8 mouse cellular contexts compared by ENCODE assay signal in the genomic region with DNA sequence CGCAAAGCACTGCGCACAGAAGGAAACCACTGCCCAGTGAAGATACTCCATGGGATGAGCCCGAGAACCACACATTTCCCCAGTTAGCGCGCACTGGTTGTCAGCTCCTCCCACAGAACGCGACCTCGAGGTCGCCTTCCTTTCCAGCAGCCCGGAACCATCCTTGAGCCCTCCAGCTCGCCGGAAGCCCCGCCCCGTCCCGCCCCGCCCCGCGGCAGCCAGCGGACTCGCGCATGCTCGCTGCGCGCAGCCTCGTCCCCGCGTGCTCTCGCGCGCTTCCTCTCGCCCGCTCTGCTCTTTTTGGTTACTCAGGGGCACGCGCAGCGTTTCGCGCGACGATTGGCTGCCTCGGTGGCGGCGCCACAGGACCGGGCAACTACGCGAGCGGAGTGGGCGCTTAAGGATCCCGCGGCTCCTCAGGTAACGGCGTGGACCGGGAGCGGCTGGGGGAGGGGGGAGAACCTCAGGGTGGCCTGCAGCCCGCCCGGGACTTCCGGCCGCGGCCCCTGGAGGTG. TPM values are rescaled to one million over a fixed set of nuclear protein-coding genes. Genes with fewer than 3 reads are reported as not detected.
DNase-seq lines count a peak whose midpoint lies in the region; ATAC-seq and TF ChIP-seq lines count a peak whose summit lies in the region.

A gene (plus strand): TSS at position 221 of the 515 bp plus-strand sequence.
A gene (plus strand): TSS at position 236 of the 515 bp plus-strand sequence.

- DNase-seq in 416B (ENCODE audit: low read depth), result peak; percentile 92
- peak; percentile 88 to 89 for DNase-seq in heart, adult 9 months (ENCODE audit: low spot score in 2 of 2)
- peak; percentile 52 to 73 for DNase-seq in monocyte, adult 2 months (ENCODE audit: low read depth in 1 of 2, low spot score in 2 of 2)
- peak; percentile 88 to 90 for DNase-seq in spleen, postnatal 36 days (ENCODE audit: low spot score in 2 of 2)

- under 1% methylated on average over 58 of the region's 58 CpGs for WGBS in bone marrow, adult 2 months
- under 1% methylated on average over 58 of the region's 58 CpGs for WGBS in embryonic facial prominence, embryonic 15.5 days
- under 1% methylated on average over 53 of the region's 58 CpGs for WGBS in kidney, embryonic 14.5 days
- WGBS in limb, embryonic 15.5 days, result under 1% methylated on average over 58 of the region's 58 CpGs

- TF ChIP-seq CTCF in bone marrow, adult 2 months (IDR thresholded peaks at IDR 0.05; ENCODE audit: control insufficient read depth, insufficient read depth, low read length), result no peak

- no peaks in the 10 kb centered on the region; the same call in 1 of the 2 replicates for H3K4me1 ChIP-seq in bone marrow, adult 2 months (ENCODE audit: control insufficient read depth, insufficient read depth, low read length)
- H3K4me1 ChIP-seq in embryonic facial prominence, embryonic 15.5 days, result 0 out of 2 replicates have a peak, but pooled peaks cover 4% of the 10 kb centered on the region
- H3K4me1 ChIP-seq in kidney, embryonic 14.5 days (ENCODE audit: control insufficient read depth, insufficient read depth, low read length), result peaks cover 8% of the 10 kb centered on the region; the same call in 1 of the 2 replicates
- H3K4me1 ChIP-seq in limb, embryonic 15.5 days, result peaks cover 7% of the 10 kb centered on the region; the same call in 1 of the 2 replicates

- H3K9ac ChIP-seq in embryonic facial prominence, embryonic 15.5 days, result peak within 1 kb of the TSS; percentile 77
- H3K9ac ChIP-seq in kidney, embryonic 14.5 days (ENCODE audit: low read depth, low read length), result peak within 1 kb of the TSS; percentile 77
- peak within 1 kb of the TSS; percentile 82 for H3K9ac ChIP-seq in limb, embryonic 15.5 days

- H3K4me3 ChIP-seq in bone marrow, adult 2 months (replicated peaks; ENCODE audit: control insufficient read depth, low read depth, low read length), result peak within 1 kb of the TSS; percentile 100
- H3K4me3 ChIP-seq in embryonic facial prominence, embryonic 15.5 days (replicated peaks), result peak within 1 kb of the TSS; percentile 84
- peak within 1 kb of the TSS; percentile 68 for H3K4me3 ChIP-seq in kidney, embryonic 14.5 days (ENCODE audit: low read length)
- peak within 1 kb of the TSS; percentile 77 for H3K4me3 ChIP-seq in limb, embryonic 15.5 days

- peak within 1 kb of the TSS; percentile 95 for H3K27ac ChIP-seq in bone marrow, adult 2 months (ENCODE audit: control insufficient read depth, insufficient read depth, low read depth, low read length, poor library complexity)
- peak within 1 kb of the TSS; percentile 90 for H3K27ac ChIP-seq in embryonic facial prominence, embryonic 15.5 days (replicated peaks)
- peak within 1 kb of the TSS; percentile 91 for H3K27ac ChIP-seq in kidney, embryonic 14.5 days (ENCODE audit: low read depth, low read length)
- H3K27ac ChIP-seq in limb, embryonic 15.5 days, result peak within 1 kb of the TSS; percentile 92

- ATAC-seq in embryonic facial prominence, embryonic 15.5 days (ENCODE audit: insufficient number of reproducible peaks, low FRiP score, low TSS enrichment, low read depth), result peak; percentile 96
- ATAC-seq in kidney, embryonic 14.5 days (ENCODE audit: low FRiP score, low TSS enrichment), result peak; percentile 98
- peak; percentile 94 for ATAC-seq in limb, embryonic 15.5 days (ENCODE audit: insufficient number of reproducible peaks, low FRiP score, low TSS enrichment, low read depth)

- TF ChIP-seq POLR2A in bone marrow, adult 2 months (IDR thresholded peaks at IDR 0.05; ENCODE audit: borderline replicate concordance, control insufficient read depth, low read depth, low read length), result peak; percentile 66

- H3K36me3 ChIP-seq in embryonic facial prominence, embryonic 15.5 days, result no peaks in the 10 kb centered on the region
- 0 out of 2 replicates have a peak, but pooled peaks cover 2% of the 10 kb centered on the region for H3K36me3 ChIP-seq in kidney, embryonic 14.5 days (ENCODE audit: control insufficient read depth, insufficient read depth, low read length)
- H3K36me3 ChIP-seq in limb, embryonic 15.5 days, result peaks cover 5% of the 10 kb centered on the region; the same call in 1 of the 2 replicates

- no peaks in the 10 kb centered on the region for H3K9me3 ChIP-seq in embryonic facial prominence, embryonic 15.5 days (replicated peaks)
- no peaks in the 10 kb centered on the region for H3K9me3 ChIP-seq in kidney, embryonic 14.5 days (ENCODE audit: control insufficient read depth, low read length)
- H3K9me3 ChIP-seq in limb, embryonic 15.5 days, result no peaks in the 10 kb centered on the region

- peak within 1 kb of the TSS; percentile 57 for H3K4me2 ChIP-seq in embryonic facial prominence, embryonic 15.5 days (replicated peaks)
- H3K4me2 ChIP-seq in kidney, embryonic 14.5 days (replicated peaks; ENCODE audit: low read depth, low read length), result peak within 1 kb of the TSS; percentile 52
- H3K4me2 ChIP-seq in limb, embryonic 15.5 days, result peak within 1 kb of the TSS; percentile 50

- H3K27me3 ChIP-seq in embryonic facial prominence, embryonic 15.5 days, result no peaks in the 10 kb centered on the region
- H3K27me3 ChIP-seq in kidney, embryonic 14.5 days (ENCODE audit: control insufficient read depth, insufficient read depth, low read length), result no peaks in the 10 kb centered on the region
- no peaks in the 10 kb centered on the region for H3K27me3 ChIP-seq in limb, embryonic 15.5 days

RNA-seq across cellular contexts. Expression of the first gene that starts in this region (rescaled TPM):
- polyA plus RNA-seq in bone marrow, adult 2 months (2011; ENCODE audit: insufficient read depth, insufficient read length, low replicate concordance, missing spikeins), result 9.0 and 10.7 TPM in 2 replicates
- polyA plus RNA-seq in embryonic facial prominence, embryonic 15.5 days (2015; fragmentation: Nextera tagmentation; extraction: Ambion mirVana), result 50.5 and 51.9 TPM in 2 replicates
- polyA plus RNA-seq in kidney, embryonic 14.5 days (2014; fragmentation: Nextera tagmentation; extraction: Ambion mirVana), result 59.4 and 97.0 TPM in 2 replicates
- polyA plus RNA-seq in limb, embryonic 15.5 days (2015; fragmentation: Nextera tagmentation; extraction: Ambion mirVana), result 51.5 and 52.6 TPM in 2 replicates

RNA-seq across cellular contexts. Expression of the second gene that starts in this region (rescaled TPM):
- 2.5 and 3.3 TPM in 2 replicates for polyA plus RNA-seq in bone marrow, adult 2 months (2011; ENCODE audit: insufficient read depth, insufficient read length, low replicate concordance, missing spikeins)
- polyA plus RNA-seq in embryonic facial prominence, embryonic 15.5 days (2015; fragmentation: Nextera tagmentation; extraction: Ambion mirVana), result 8.5 and 10.1 TPM in 2 replicates
- polyA plus RNA-seq in kidney, embryonic 14.5 days (2014; fragmentation: Nextera tagmentation; extraction: Ambion mirVana), result 11.3 and 13.2 TPM in 2 replicates
- 8.7 and 9.1 TPM in 2 replicates for polyA plus RNA-seq in limb, embryonic 15.5 days (2015; fragmentation: Nextera tagmentation; extraction: Ambion mirVana)

Comparison
In these comparisons a context has a peak if more than half of its experiments do, and no peak if none do; other contexts are left out.
1. Peak in every context shown above with its lines: DNase-seq, ATAC-seq, H3K4me3 ChIP-seq and H3K27ac ChIP-seq.